Mouse (Mus musculus) gastrocnemius, adult 8-10 months (tissue): ENCODE data around the gene Pacrg. TPM values are rescaled to one million over a fixed set of nuclear protein-coding genes. Genes with fewer than 3 reads are reported as not detected.

Experiments used
- DNase-seq, 2 experiments: peaks; one replicate each; pipeline ENCODE4 v3.0.0; 2022; ENCODE audit warnings: low spot score in 2 of 2
- total RNA-seq, 4 experiments: library from RNA; stranded (reverse); gene quantifications; 2 replicates each; pipeline ENCODE4 v1.2.4; 2022

The Pacrg gene
- total RNA-seq, 4 experiments from 2014 or later, result 1.2 to 3.0 (median 1.8) TPM

- peak; percentile 45 to 77 for DNase-seq
Observed at GRCm38 (mm10) chr17:10378467-10379175, 461.5 kb downstream of the Pacrg start.

- no peak for DNase-seq
Observed at GRCm38 (mm10) chr17:10377606-10378005, 462.5 kb downstream of the Pacrg start.

- DNase-seq, result no peak
Observed at GRCm38 (mm10) chr17:10374316-10374715, 465.8 kb downstream of the Pacrg start.

- DNase-seq, result no peak
Observed at GRCm38 (mm10) chr17:10373727-10374126, 466.4 kb downstream of the Pacrg start.

GRCm38 (mm10) chr17:10372001-10372785 is 467.9 kb downstream of the Pacrg start:
- DNase-seq, result no peak

GRCm38 (mm10) chr17:10371472-10371871 is 468.6 kb downstream of the Pacrg start:
- no peak for DNase-seq

GRCm38 (mm10) chr17:10370660-10371130 is 469.4 kb downstream of the Pacrg start:
- no peak for DNase-seq

GRCm38 (mm10) chr17:10369961-10370659 is 470.0 kb downstream of the Pacrg start:
- no peak for DNase-seq

- no peak for DNase-seq
Observed at GRCm38 (mm10) chr17:10367044-10367443, 473.1 kb downstream of the Pacrg start.

- no peak for DNase-seq
Observed at GRCm38 (mm10) chr17:10366577-10366976, 473.5 kb downstream of the Pacrg start.

GRCm38 (mm10) chr17:10365501-10366482 is 474.3 kb downstream of the Pacrg start:
- no peak for DNase-seq

GRCm38 (mm10) chr17:10363151-10363550 is 477.0 kb downstream of the Pacrg start:
- no peak for DNase-seq

- no peak for DNase-seq
Observed at GRCm38 (mm10) chr17:10361882-10362291, 478.2 kb downstream of the Pacrg start.

- no peak for DNase-seq
Observed at GRCm38 (mm10) chr17:10360738-10361137, 479.4 kb downstream of the Pacrg start.

- DNase-seq, result no peak
Observed at GRCm38 (mm10) chr17:10359466-10359865, 480.6 kb downstream of the Pacrg start.

- no peak for DNase-seq
Observed at GRCm38 (mm10) chr17:10357348-10357747, 482.8 kb downstream of the Pacrg start.

- DNase-seq, result no peak
Observed at GRCm38 (mm10) chr17:10356294-10356693, 483.8 kb downstream of the Pacrg start.

- no peak for DNase-seq
Observed at GRCm38 (mm10) chr17:10355746-10356145, 484.4 kb downstream of the Pacrg start.
